Mouse (Mus musculus) kidney, adult 2 months (tissue): ENCODE data around the gene Sgtb.

Experiments used
- CTCF ChIP-seq: fragments of 200-500 bp; conservative IDR thresholded peaks from 2 replicates; pipeline ENCODE4 v1.5.1; 2011; ENCODE audit warnings: low read depth, mild to moderate bottlenecking, control low read depth, low read length, moderate library complexity, mixed read lengths; ENCODE audit not compliant: insufficient read depth, insufficient read length
- POLR2A ChIP-seq: fragments of 200-500 bp; IDR thresholded peaks from one replicate; pipeline ENCODE4 v1.6.1; 2011; ENCODE audit warnings: low read depth, low read length, control low read depth

GRCm38 (mm10) chr13:104178650-104179121 lies 69.1 kb downstream of the Sgtb start, which contains the start of gene Trim23:
- TF ChIP-seq CTCF (no peak), POLR2A (peak; percentile 81)
